Mouse (Mus musculus) right cerebral cortex, postnatal 25 days (tissue): ENCODE measurements around the gene Limch1.

Experiments used
- DNase-seq: peaks from one replicate; pipeline ENCODE4 v3.0.0; 2022

Gene Limch1

DNA sequence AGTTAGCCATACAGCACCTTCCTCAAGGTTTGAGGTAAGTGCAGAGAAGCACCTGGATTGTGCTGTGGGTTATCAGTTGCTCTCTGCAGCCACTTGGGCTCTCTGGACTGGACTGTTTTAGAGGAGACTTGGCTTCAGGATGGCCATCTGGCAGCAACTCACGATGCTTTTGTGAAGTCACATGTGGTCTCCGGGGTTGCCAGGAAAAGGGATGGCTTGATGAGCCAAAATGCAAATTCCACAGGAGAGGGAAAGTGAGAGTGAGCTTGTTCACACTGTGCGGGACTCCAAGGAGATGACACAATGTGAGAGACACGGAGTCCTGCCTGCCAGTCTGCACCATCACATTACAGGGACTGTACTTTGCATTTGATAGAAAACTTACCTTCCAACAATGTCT lies 346.1 kb downstream of the Limch1 start:
- no peak for DNase-seq

- no peak for DNase-seq
Measured at GRCm38 (mm10) chr5:67093991-67094390, 348.4 kb downstream of the Limch1 start.

DNA sequence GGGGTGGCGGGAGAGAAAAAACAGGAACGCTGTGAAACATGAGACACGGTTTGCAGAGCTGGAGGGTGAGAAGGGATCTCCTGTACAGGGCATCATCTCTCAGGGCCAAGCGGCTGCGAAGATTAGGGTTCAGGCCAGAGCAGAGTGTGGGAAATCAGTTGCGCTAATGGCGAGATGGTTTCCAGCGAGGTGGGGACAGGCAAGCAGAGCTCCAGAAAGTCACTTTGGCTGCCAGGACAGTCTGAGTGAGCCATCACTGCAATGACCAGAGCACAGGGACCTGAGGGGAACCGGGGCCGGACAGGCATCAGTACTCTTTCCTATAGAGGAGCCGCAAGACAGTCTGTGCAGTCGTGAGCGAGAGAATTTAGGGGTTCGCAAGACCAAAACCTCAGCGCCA lies 349.5 kb downstream of the Limch1 start:
- peak; percentile 5 for DNase-seq

DNA sequence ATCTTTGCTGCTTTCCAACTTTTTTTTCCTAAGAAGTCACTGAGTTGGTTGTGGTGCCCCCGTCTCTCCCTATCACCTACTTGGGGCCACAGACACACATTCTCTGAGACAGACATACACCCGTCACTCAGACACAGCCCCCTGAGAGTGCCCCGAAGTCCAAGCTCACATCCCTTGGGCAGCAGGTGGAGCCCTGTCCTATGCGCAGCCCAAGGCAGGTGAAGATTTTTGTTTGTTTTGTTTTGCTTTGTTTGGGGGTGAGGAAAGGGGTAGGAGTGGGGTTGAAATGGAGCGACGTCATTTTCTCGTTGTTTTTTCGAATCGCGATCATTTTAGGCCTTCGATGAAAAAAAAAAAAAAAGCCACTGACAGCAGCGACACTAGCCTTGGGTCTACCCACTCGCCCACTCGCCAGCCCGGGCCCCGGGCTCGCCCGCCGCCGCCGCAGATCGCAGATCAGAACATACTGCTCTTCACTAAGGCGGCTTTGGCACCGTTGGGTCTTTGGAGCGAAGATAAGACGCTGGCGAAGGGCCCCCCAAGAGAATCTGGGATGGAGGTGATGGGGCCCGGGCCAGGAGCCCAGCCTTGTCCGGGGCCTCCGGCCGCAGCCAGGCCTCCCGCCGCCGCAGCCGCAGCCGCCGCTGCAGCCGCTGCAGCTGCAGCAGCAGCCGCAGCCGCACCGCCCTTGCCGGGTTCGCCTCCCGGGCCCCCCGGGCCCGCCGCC lies 350.2 kb downstream of the Limch1 start:
- DNase-seq: peak; percentile 8

DNA sequence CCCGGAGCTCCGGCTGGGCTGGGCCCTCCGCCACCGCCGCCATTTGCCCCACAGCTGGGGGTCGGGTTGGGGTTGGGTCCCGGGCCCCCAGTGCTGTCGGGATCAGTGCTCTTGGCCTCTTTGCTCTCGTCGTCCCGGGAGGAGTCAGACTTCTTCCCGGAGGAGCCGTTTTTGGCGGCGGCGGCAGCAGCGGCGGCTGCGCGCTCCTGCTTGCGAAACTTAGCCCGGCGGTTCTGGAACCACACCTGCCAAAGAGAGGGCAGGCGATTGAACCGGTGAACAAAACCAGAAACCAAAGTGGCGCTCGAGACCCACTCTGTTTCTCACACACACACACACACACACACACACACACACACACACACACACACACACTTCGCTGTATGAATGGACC lies 350.7 kb downstream of the Limch1 start:
- peak; percentile 6 for DNase-seq

DNA sequence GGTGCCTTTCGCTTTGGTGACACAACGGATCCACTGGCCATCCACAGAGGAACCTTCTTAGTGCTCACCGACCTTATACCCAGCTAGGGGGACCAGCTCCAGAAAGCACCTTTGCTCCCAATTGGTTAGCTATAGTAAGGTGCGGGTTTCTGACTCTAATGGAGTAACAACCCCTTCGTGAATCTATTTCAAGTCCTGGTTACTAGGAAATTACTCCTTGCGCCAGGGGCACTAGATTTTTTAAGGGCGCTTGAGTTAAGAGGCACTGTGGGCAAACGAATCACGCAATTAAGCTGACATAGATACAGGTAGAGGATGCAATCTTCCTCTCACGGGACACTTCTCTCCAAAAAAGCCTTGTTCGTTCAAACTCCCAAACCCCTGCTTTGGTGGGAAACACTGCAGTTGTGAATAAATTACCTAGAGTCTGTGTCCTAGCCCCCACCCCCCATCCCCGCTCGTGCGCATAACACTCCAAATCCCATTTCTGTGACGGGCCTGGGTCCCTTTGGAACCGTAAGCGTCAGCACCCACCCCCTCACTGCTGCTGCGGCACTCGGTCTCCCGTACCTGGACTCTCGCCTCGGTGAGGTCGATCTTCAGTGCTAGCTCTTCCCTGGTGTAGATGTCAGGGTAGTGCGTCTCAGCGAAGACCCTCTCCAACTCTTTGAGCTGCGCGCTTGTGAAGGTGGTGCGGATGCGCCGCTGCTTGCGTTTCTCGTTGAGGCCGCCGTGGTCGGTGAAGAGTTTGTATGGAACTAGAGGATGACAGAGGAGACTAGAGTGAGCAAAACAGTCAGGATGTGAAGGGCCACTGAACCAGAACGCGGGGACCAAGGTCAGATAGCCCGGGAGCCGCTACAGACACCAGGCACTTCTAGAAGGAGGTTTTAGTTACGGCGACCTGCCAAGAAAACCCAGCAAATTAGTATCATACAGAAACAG lies 351.8 kb downstream of the Limch1 start:
- peak; percentile 19 for DNase-seq

GRCm38 (mm10) chr5:67098051-67098732 lies 352.6 kb downstream of the Limch1 start:
- DNase-seq: no peak

DNA sequence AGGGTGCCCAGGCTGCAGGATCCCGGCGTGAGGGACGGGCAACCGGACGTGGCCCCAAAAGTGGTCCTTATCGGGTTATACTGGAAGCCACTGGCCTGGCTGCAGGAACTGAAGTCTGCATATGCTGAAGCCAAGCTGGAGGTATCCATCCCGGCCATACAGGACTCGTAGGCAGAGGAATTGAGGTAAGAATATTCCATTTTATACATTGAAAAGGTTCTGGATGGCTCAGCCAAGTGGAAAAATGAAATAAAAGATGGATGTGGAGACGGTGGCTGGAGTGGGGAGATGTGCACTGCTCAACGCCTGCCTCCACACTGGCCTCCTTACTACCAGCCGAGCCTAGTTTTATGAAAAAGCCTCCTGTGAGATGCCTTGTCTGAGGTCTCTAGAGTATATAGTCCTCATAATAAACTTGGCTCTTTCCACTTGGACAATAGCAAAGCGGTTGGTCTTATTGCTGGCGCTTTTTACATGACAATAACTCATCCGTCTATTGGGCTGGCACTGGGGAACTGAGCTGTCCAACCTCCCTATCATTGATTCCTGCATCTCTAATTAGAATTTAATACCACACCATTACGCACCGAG lies 353.2 kb downstream of the Limch1 start, which contains the start of gene Phox2b:
TSS of gene Phox2b (minus strand) at position 569 of the 591 bp plus-strand sequence.
- peak; percentile 24 for DNase-seq

DNA sequence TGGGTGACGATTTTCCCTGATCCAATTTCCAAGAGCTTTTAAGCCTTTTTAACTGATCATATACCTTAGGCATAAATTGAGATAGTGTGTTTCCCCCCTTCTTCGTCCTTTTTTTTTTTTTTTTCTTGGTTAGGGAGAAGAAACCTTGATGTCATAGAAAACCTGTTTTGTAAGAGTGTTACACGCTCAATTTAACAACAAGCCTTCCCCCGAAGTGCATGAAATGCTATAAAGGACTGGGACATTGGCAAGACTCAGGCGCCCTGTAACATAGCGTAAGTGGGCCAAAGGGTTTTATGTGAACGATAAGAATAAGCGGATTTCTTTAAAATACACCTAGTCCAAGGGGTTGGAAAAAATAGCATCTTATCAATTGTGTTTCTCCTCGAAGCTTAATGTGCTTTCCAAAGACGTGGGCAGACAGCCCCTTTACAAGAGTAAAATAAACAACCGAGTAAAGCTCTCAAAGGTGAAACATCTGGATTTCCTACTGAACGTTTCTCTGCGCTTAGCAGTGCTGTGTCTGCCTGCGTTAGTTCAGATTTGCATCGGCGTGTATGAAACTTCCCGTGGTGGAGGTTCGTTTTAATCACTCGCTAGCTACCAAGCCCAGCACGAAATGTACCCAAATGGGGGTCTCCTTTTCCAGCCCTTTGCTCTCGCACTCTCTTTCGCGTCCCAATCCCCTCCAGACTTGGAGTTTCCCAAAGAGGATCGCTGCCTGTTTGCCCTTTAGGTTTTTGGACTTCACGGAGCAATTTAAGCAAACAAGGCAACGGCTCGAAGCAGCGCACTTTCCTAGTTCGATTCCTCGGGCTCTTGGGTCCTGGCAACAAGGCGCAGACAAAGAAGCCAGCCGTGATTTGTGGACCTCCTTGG lies 354.0 kb downstream of the Limch1 start:
- peak; percentile 27 for DNase-seq

DNA sequence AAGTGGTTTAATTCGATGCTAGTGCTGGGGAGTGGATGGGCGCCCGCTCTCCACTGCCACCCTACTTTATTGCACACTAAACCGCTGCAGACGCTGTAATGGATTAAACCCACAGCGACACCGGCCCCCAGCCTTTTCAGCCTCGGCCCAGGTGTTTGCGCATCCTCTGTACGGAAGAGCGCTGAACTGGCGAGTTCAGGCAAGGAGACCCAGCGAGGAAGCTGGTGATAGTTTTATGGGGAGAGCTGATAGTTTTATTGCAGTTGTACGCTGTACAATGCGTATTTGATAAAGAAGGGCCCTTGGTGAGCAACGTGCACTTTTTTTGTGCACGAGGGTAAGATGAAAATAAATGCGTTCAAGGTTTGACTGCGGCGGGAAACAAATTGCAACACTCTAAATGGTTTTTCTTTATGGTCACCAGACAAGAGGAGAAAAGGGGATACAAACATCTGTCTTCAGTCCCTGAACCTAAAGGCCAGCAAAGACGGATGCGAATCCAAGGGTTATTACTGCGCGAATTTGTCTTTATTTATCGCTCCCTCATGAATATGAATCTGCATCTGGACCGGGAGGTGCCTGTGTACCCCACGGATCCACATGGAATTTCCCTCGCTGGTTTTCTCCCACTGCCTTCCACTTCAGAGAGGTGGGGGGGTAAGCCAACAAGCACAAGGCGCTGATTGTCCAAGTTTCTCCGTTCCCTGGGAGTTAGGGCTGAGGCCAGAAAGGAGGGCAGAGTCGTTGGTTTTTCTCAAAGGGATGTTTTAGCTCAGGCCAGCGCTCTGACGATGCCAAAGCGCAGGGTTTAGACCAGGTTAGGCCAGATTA lies 355.2 kb downstream of the Limch1 start:
- DNase-seq: peak; percentile 5

- DNase-seq: no peak
Measured at GRCm38 (mm10) chr5:67101395-67101760, 355.8 kb downstream of the Limch1 start.

DNA sequence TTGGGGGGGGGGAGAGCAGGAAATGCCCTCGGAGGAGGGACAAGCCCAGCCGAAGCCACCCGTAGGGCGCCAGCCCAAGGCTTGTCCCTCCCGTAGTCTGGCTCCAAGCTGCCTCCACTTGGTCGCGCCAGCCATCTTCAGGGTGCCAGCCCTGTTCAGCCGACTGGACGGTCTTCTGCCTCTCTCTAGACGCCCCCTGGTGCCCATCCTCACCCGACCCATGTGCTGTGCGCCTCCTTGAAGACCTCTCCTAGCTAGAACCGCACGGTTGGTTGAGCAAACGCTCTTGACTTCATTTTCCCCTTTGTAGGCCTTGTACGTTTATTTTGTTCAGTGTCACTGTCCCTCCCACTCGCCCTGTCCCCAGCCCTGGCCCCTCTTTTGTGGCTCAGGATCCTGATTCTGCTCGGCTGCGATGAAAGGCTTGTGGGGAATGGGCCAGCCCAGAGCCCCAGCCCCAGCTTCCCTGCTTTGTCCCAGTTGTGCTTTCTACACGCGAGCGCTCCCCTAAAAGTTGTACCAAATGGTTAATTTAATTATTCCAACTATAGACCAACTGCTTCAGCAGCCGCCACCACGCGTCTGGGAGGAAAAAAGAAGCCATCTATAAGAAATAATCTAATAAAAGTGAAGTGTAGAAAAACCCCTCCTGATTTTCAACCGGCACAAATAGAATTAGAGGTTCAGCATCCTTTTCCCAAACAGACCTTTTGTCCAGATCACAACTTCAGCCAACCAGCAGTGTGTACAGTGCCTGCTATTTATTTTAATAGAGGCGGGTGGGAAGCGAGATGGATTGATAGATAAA lies 356.4 kb downstream of the Limch1 start:
- peak; percentile 4 for DNase-seq

GRCm38 (mm10) chr5:67103016-67103415 lies 357.4 kb downstream of the Limch1 start:
- DNase-seq: no peak

DNA sequence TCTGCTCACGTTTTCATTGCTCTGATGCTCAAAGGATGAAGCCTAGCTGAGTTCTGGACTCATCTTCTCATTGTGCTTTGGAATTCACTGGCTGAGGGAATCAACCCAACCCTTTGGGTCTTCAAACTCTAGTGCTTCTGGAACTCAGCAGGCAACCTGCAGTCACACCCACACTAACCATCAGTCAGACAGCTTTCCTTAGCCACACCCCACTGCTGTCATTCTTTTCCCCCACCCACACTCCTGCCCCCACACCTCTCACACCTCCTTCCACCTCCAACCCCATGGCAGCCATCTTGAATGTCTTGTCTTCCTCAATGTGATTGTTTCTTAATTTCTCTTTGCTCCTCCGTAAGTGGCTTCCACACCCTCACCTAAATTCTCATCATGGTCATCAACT lies 360.6 kb downstream of the Limch1 start:
- DNase-seq: no peak
